Mouse (Mus musculus): ENCODE measurements around the gene Mcrip1. TPM values are rescaled to one million over a fixed set of nuclear protein-coding genes. Genes with fewer than 3 reads are reported as not detected.
A peak's percentile ranks its signal among the peaks of the same experiment; 100 is the strongest.

The Mcrip1 gene
- polyA plus RNA-seq, 1 experiment from 2014 or later, result 313 TPM

DNA sequence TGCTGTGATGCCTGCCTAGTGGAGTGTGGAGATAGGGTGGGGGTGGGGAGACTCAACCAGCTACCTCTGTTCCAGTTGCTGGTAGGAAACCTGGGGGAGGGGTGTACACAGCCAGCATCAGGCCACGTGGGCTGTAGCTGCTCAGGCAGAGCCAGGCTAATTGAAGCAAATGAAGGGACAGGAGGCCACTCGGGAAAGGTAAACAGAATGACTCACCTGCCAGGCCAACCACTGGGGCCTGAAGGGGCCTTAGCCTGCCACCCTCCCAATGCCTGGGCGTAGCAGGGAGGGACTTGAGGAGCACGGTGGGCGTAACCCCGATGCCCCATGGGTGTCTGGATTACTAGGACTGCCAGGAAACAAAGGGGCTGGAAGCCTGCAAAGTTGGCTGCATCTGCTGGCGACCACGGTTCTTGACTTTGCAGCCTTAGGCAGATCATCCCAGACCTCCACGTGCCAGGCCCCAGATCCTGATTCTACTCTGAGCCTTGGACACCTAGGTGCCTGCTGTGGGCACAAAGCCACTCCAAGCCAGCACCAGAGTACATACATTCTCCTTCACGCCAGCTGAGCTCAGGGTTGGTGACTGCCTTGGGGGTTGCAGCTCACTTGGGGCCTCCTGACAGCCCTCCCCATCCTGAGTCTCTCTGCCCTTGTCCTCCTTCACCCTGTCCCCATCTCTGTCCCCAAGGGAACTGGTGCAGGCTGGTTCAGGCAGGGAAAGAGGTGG, 10.1 kb downstream of the Mcrip1 start:
- Histone ChIP-seq H3K4me3 (ENCODE audit: low read depth, low read length) (no peak overlapping the region), H3K27ac (ENCODE audit: low read depth, low read length) (no peak overlapping the region), H3K9ac (ENCODE audit: low read length) (no peak overlapping the region), H3K4me2 (ENCODE audit: low read length) (no peak overlapping the region), H3K27me3 (replicated peaks; ENCODE audit: control insufficient read depth, insufficient read depth, low read length) (no peaks in the 10 kb centered on the region), H3K36me3 (ENCODE audit: control insufficient read depth, insufficient read depth, low read length) (peaks cover 30% of the 10 kb centered on the region), H3K4me1 (ENCODE audit: control insufficient read depth, insufficient read depth, low read length) (no peaks in the 10 kb centered on the region; the same call in 1 of the 2 replicates), H3K9me3 (replicated peaks; ENCODE audit: control insufficient read depth, low read length) (no peaks in the 10 kb centered on the region)
- ATAC-seq, result peak; percentile 52; the same call in 1 of the 2 replicates
- DNase-seq (ENCODE audit: low spot score), result peak; percentile 33
- 18% methylated on average over 10 of the region's 10 CpGs for WGBS

DNA sequence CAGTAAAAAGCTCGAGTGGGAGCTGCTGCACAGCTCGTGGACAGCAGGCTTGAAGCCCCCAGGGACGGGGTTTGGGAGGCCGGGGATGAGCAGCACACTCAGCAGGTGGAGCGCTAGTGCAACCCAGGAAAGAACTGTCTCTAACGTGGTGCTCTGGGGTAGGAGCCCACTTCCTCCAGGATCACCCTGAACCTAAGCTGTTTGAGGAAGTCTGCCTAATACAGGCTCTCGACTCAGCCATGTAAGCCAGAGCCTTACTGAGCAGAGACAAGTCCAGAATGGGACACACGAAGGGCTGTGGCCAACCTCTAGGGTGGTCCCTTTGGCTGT, 10.6 kb downstream of the Mcrip1 start:
- H3K4me1 ChIP-seq (ENCODE audit: control insufficient read depth, insufficient read depth, low read length), result no peaks in the 10 kb centered on the region; the same call in 1 of the 2 replicates
- DNase-seq (ENCODE audit: low spot score) (no peak), ATAC-seq (0 out of 2 replicates have a peak, but pooled peaks have one; percentile 4)
- no peak overlapping the region for H3K4me3 ChIP-seq (ENCODE audit: low read depth, low read length)
- no peak overlapping the region for H3K27ac ChIP-seq (ENCODE audit: low read depth, low read length)
- H3K4me2 ChIP-seq (ENCODE audit: low read length), result no peak overlapping the region
- no peaks in the 10 kb centered on the region for H3K27me3 ChIP-seq (replicated peaks; ENCODE audit: control insufficient read depth, insufficient read depth, low read length)
- H3K36me3 ChIP-seq (ENCODE audit: control insufficient read depth, insufficient read depth, low read length), result peaks cover 25% of the 10 kb centered on the region
- no peak overlapping the region for H3K9ac ChIP-seq (ENCODE audit: low read length)
- 50% methylated on average over 8 of the region's 8 CpGs for WGBS
- no peaks in the 10 kb centered on the region for H3K9me3 ChIP-seq (replicated peaks; ENCODE audit: control insufficient read depth, low read length)

DNA sequence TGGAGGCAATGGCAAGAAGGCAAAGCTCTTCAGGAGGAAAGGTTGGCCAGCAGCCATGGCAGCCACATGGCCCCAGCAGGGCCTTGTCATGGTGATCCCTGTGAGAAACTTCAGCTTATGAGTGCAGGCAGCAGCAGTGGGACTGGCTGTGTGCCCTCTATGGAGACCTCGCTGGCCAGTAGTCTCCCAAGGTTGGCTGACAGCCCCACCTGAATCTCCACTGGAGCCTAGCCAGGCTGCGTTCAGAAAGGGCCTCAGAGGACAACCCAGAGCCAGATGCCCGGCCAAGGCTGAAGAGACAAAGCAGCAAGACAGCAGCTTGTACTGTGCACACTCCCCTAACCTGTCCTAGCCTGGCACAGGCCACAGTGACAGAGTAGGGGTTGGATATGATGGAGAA, 11.0 kb downstream of the Mcrip1 start:
- no peak for ATAC-seq

DNA sequence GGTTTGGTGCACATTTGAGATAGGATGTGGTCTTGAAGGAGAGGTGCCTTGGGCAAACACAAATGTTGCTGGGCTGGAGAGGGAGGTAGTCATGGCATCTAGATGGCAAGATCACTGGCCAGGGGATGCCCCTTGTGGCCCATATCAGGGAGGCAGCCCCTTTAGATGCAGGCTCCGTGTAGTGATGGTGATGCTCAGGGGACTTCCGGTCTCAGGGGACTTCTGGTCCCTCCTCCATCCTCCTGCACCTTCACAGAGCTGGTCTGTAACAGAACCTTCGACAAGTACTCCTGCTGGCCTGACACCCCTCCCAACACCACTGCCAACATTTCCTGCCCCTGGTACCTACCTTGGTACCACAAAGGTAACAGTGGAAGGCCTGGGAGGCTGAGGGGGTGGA, 13.7 kb downstream of the Mcrip1 start:
- H3K27me3 ChIP-seq (replicated peaks; ENCODE audit: control insufficient read depth, insufficient read depth, low read length), result peaks cover 21% of the 10 kb centered on the region
- ATAC-seq, result no peak
- H3K9ac ChIP-seq (ENCODE audit: low read length), result no peak overlapping the region
- H3K4me1 ChIP-seq (ENCODE audit: control insufficient read depth, insufficient read depth, low read length), result no peaks in the 10 kb centered on the region; the same call in 1 of the 2 replicates
- no peak overlapping the region for H3K4me3 ChIP-seq (ENCODE audit: low read depth, low read length)
- H3K27ac ChIP-seq (ENCODE audit: low read depth, low read length), result no peak overlapping the region
- H3K9me3 ChIP-seq (replicated peaks; ENCODE audit: control insufficient read depth, low read length), result no peaks in the 10 kb centered on the region
- no peak for DNase-seq (ENCODE audit: low spot score)
- H3K36me3 ChIP-seq (ENCODE audit: control insufficient read depth, insufficient read depth, low read length), result no peaks in the 10 kb centered on the region
- WGBS, result 67% methylated on average over 3 of the region's 3 CpGs
- H3K4me2 ChIP-seq (ENCODE audit: low read length), result no peak overlapping the region

More for the DNA sequence above, 11.0 kb downstream of the Mcrip1 start:
- 88% methylated on average over 3 of the region's 3 CpGs for whole genome bisulfite sequencing
- Histone ChIP-seq H3K27ac (ENCODE audit: low read depth, low read length) (no peak overlapping the region), H3K4me1 (ENCODE audit: control insufficient read depth, insufficient read depth, low read length) (no peaks in the 10 kb centered on the region; the same call in 1 of the 2 replicates), H3K4me3 (ENCODE audit: low read depth, low read length) (no peak overlapping the region), H3K9ac (ENCODE audit: low read length) (no peak overlapping the region), H3K27me3 (replicated peaks; ENCODE audit: control insufficient read depth, insufficient read depth, low read length) (no peaks in the 10 kb centered on the region), H3K9me3 (replicated peaks; ENCODE audit: control insufficient read depth, low read length) (no peaks in the 10 kb centered on the region), H3K4me2 (ENCODE audit: low read length) (no peak overlapping the region), H3K36me3 (ENCODE audit: control insufficient read depth, insufficient read depth, low read length) (peaks cover 21% of the 10 kb centered on the region)
- DNase-seq (ENCODE audit: low spot score), result no peak

DNA sequence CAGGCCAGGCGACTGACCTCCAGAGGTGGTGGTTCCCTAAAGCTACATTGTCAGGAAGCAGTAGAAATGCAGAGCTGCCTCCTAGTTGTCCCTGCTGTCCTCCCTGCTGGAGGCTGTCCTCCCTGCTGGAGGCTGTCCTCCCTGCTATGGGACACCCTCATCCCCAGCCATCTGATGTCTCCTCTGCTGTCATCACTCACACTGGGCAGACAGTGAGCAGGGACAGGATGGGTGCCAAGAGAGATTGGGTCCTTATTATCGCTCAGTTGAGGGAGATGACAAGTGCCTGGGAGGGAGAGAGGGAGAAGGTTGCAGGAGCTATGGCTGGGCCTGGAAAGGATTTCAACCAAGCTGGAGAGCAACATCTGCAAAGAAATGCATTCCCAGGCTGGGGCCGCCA, 14.4 kb downstream of the Mcrip1 start:
- WGBS, result 76% methylated on average over 3 of the region's 3 CpGs
- no peak overlapping the region for H3K27ac ChIP-seq (ENCODE audit: low read depth, low read length)
- DNase-seq (ENCODE audit: low spot score) (no peak), ATAC-seq (no peak)
- no peak overlapping the region for H3K9ac ChIP-seq (ENCODE audit: low read length)
- no peak overlapping the region for H3K4me3 ChIP-seq (ENCODE audit: low read depth, low read length)
- peaks cover 2% of the 10 kb centered on the region; the same call in 1 of the 2 replicates for H3K4me1 ChIP-seq (ENCODE audit: control insufficient read depth, insufficient read depth, low read length)
- H3K4me2 ChIP-seq (ENCODE audit: low read length), result no peak overlapping the region
- peaks cover 28% of the 10 kb centered on the region for H3K27me3 ChIP-seq (replicated peaks; ENCODE audit: control insufficient read depth, insufficient read depth, low read length)
- no peaks in the 10 kb centered on the region for H3K9me3 ChIP-seq (replicated peaks; ENCODE audit: control insufficient read depth, low read length)
- no peaks in the 10 kb centered on the region for H3K36me3 ChIP-seq (ENCODE audit: control insufficient read depth, insufficient read depth, low read length)

DNA sequence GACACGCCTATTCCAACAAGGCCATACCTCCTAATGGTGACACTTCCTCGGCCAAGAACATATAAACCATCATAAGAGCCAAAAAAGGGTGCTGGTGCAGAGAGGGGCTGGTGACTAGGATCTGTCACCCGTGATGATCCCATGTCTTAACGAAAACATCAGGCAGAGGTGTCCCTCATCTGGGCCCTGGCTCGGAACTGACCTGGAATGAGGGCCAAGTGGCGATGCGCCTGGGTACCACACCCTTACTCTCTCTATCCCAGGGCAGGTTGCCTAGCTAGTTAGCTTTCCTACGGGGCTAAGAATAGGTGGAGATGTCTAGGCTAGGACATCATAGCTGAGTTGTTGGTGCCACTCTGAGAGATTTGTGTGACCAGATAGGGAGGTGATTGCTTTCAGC, 15.4 kb downstream of the Mcrip1 start:
- H3K4me3 ChIP-seq (ENCODE audit: low read depth, low read length), result no peak overlapping the region
- H3K4me2 ChIP-seq (ENCODE audit: low read length), result no peak overlapping the region
- H3K9me3 ChIP-seq (replicated peaks; ENCODE audit: control insufficient read depth, low read length), result no peaks in the 10 kb centered on the region
- peaks cover 2% of the 10 kb centered on the region; the same call in 1 of the 2 replicates for H3K4me1 ChIP-seq (ENCODE audit: control insufficient read depth, insufficient read depth, low read length)
- H3K36me3 ChIP-seq (ENCODE audit: control insufficient read depth, insufficient read depth, low read length), result no peaks in the 10 kb centered on the region
- no peak overlapping the region for H3K27ac ChIP-seq (ENCODE audit: low read depth, low read length)
- peaks cover 38% of the 10 kb centered on the region for H3K27me3 ChIP-seq (replicated peaks; ENCODE audit: control insufficient read depth, insufficient read depth, low read length)
- ATAC-seq (no peak), DNase-seq (ENCODE audit: low spot score) (no peak)
- 86% methylated on average over 8 of the region's 8 CpGs for WGBS
- H3K9ac ChIP-seq (ENCODE audit: low read length), result no peak overlapping the region

DNA sequence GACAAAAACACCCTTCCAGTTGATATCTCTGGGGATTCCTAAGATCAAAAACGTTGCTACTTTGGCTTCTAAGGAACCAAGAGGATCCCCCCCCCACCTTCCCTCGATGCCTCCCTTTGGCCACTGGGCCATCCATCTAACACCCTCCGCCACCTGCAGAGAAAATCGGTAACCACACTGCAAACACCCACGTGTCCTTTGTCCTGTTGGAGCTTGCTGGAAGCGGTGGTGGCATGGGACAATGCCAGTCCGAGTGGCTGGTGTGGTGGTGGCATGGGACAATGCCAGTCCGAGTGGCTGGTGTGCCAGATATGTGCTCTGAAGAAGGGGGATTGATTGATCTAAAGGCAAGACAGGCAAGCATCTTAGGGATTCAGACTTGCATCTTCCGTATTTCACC, 17.9 kb downstream of the Mcrip1 start:
- Histone ChIP-seq H3K4me1 (ENCODE audit: control insufficient read depth, insufficient read depth, low read length) (0 out of 2 replicates have a peak, but pooled peaks cover 2% of the 10 kb centered on the region), H3K9ac (ENCODE audit: low read length) (no peak overlapping the region), H3K27me3 (replicated peaks; ENCODE audit: control insufficient read depth, insufficient read depth, low read length) (peaks cover 47% of the 10 kb centered on the region), H3K4me3 (ENCODE audit: low read depth, low read length) (no peak overlapping the region), H3K9me3 (replicated peaks; ENCODE audit: control insufficient read depth, low read length) (no peaks in the 10 kb centered on the region), H3K27ac (ENCODE audit: low read depth, low read length) (no peak overlapping the region), H3K4me2 (ENCODE audit: low read length) (no peak overlapping the region), H3K36me3 (ENCODE audit: control insufficient read depth, insufficient read depth, low read length) (no peaks in the 10 kb centered on the region)
- 29% methylated on average over 9 of the region's 9 CpGs for WGBS
- ATAC-seq, result no peak
- no peak for DNase-seq (ENCODE audit: low spot score)

DNA sequence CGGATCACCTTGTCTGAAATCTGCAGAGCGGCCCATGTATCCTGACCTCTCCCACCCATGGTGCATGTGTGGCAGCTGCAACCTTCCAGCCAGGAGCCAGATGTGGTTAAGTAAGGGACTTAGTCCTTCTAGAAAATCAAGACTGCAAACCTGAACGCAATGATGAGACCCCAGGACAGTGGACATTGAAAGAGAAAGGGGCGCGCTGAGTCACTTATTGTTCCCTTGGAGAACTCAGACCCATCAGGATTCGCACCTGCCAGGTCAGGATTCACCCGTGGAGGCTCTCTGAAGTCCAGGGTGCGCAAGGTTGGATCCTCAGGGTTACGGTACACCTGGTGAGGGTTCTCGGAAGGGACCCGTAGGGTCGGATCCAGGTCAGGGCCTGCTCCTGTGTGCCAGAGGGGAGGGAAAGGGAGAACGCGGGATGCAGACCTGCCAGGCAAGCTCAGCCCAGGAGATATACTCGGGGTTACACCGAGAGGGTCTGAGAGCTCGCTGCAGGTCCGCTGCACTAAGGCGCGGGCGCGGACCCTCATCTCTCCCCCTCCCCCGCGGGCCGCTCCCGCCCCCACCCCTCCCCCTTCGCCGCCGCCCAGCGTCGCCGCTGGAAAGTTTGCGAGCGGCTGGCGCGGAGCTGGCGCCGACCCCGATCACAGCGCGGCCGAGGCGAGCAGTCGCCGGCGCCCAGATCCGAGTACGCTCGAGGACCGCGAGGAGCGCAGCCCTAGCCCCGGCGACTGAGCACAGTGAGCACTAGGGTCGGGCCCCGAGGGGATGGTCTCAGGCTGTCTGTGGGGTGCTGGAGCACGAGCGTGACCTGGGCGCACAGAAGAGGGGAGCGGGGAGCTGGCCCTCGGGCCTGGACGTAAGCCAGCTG, 19.2 kb downstream of the Mcrip1 start, which contains the start of gene Gcgr:
Gene Gcgr (plus strand): TSS at position 615 of the 880 bp plus-strand sequence.
- peak within 1 kb of the TSS; percentile 43; the same call in 1 of the 2 replicates for H3K9ac ChIP-seq (ENCODE audit: low read length)
- no peaks in the 10 kb centered on the region for H3K9me3 ChIP-seq (replicated peaks; ENCODE audit: control insufficient read depth, low read length)
- no peak within 1 kb of the TSS for H3K27ac ChIP-seq (ENCODE audit: low read depth, low read length)
- DNase-seq (ENCODE audit: low spot score) (peak; percentile 20), ATAC-seq (no peak)
- WGBS, result 7% methylated on average over 55 of the region's 62 CpGs
- 0 out of 2 replicates have a peak, but pooled peaks cover 2% of the 10 kb centered on the region for H3K4me1 ChIP-seq (ENCODE audit: control insufficient read depth, insufficient read depth, low read length)
- no peaks in the 10 kb centered on the region for H3K36me3 ChIP-seq (ENCODE audit: control insufficient read depth, insufficient read depth, low read length)
- peak within 1 kb of the TSS; percentile 26 for H3K4me3 ChIP-seq (ENCODE audit: low read depth, low read length)
- H3K27me3 ChIP-seq (replicated peaks; ENCODE audit: control insufficient read depth, insufficient read depth, low read length), result peaks cover 47% of the 10 kb centered on the region
- peak within 1 kb of the TSS; percentile 56 for H3K4me2 ChIP-seq (ENCODE audit: low read length)

Measured in forebrain, embryonic 14.5 days (tissue).